Mouse (Mus musculus): ENCODE results near the gene Osbp2. TPM values are rescaled to one million over a fixed set of nuclear protein-coding genes. Genes with fewer than 3 reads are reported as not detected.
A peak's percentile ranks its signal among the peaks of the same experiment; 100 is the strongest.
"Not testable (repeated sequence)": the region's sequence is repeated elsewhere in the genome, so short reads cannot be mapped to it uniquely, and the experiment has no call there.

The Osbp2 gene
- 0.15 TPM for polyA plus RNA-seq (2021)

DNA sequence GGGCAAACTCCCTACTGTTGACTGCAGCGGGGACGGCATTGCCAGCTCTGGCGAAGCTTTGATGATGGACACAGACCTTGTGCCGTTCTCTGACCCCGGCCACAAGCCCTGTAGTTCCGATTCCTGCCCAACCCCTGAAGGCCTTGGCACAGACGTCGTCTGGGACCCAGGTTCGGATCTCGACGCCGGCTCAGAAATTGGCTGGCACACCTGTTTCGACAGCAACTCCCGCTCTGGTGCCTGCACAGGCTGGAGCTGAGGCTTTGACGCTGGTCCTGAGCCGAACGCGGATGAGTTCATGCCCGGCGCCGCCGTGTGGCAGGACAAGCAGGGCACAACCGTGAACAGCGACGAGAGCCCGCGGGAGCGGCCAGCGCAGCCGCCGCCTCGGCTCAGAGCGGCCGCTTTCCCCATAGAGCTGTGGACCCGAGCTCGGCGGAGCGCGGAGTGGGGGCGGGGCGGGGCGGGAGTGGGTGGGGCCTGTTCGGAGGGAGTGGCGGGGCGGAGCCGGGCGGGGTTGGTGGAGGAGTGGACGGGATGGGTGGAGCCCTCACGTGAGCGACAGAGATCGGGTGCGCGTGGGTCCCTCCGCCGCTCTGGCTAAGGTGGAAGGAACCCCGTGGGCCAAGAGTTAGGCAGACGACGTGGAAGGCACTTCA lies at the start of gene Osbp2:
Osbp2 (minus strand) TSS at position 450 of the 659 bp plus-strand sequence.
- DNase-seq (ENCODE audit: low read depth, low spot score) (no peak), ATAC-seq (no peak)
- ChIA-PET POLR2A (interaction anchor here (0.7 kb wide), 1 partner anchor 11 kb away, joined by 3 read pairs; no protein-coding TSS in a partner anchor), CTCF (interaction anchor here (1.4 to 1.5 kb wide), 2 partner anchors 10 to 20 kb away, joined by 3 to 4 read pairs; no protein-coding TSS in a partner anchor)
- in situ Hi-C loops (cut with MboI; ENCODE audit: low pct_unique_long_range_greater_than_20kb): no loop called here
- no peak for TF ChIP-seq CTCF (IDR thresholded peaks at IDR 0.05)
- no peaks in the 10 kb centered on the region for H3K27me3 ChIP-seq

DNA sequence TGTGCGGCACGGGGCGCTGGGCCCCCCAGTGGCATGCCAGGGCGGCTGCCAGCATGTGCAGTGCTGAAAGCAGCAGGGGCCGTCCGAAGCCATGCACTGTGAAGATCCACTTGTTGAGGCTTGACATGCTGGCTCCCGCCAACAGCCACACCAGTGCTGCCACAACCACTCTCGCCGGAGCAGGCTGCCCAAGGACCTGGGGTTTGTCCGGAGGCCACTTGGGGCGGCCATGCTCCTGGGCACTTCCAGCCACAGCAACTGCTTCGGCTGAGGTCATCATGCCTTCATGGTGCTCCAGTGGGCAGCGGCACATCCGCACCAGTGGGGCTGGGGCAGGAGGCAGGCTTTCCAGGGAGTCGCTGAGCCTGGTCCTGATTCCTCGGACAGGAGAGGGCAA lies 49.2 kb upstream of the Osbp2 start:
- ChIA-PET CTCF (interaction anchor here (3.2 to 3.3 kb wide), 2 partner anchors 10 to 34 kb away, joined by 15 to 17 read pairs; no protein-coding TSS in a partner anchor), POLR2A (interaction anchor here (2.0 kb wide), 1 partner anchor 10 kb away, joined by 12 read pairs; no protein-coding TSS in a partner anchor)
- in situ Hi-C loops (cut with MboI; ENCODE audit: low pct_unique_long_range_greater_than_20kb): no loop called here
- DNase-seq (ENCODE audit: low read depth, low spot score): no peak
- peak; percentile 32 for ATAC-seq
- no peak for TF ChIP-seq CTCF (IDR thresholded peaks at IDR 0.05)
- no peaks in the 10 kb centered on the region for H3K27me3 ChIP-seq

DNA sequence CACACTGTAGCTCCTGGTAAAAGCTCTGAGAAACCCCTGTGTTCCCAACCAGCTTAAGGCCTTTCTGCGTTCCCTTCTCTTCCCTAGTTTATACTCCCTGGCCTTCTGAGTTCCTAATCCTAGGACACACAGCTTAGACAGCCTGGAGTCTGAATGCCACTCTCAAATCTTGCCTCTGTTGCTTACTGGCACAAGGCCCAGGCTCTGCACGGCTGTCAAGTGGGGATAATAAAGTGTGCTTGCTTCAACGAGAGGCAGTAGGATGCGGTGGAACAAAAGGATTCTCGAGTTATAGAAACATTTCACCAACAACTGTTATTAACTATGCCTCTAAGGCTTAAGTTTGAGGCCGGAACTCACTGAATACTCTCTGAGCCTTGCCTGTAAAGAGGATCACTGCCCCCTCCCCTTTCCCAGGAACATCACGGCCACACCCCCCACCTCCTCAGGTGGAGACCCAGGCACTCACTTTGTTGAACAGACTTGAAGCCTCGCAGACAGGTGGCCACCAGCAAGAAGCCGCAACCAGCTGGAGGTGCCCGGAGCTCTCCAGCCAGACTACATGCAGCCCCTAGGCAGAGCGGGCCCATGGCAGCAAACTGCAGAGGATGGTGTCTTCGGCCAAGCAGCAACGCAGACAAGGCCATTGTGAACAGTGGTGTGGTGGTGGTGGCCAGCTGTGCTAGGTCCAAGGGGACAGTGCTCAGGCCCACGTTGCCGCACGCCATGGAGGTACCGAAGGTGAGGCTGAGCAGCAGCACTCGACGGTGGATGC lies 48.6 kb upstream of the Osbp2 start:
- TF ChIP-seq CTCF (IDR thresholded peaks at IDR 0.05): no peak
- in situ Hi-C loops (cut with MboI; ENCODE audit: low pct_unique_long_range_greater_than_20kb): no loop called here
- CTCF ChIA-PET: interaction anchor here (1.3 to 3.2 kb wide), 2 partner anchors 10 kb away, joined by 6 to 15 read pairs; no protein-coding TSS in a partner anchor
- ATAC-seq (no peak), DNase-seq (ENCODE audit: low read depth, low spot score) (no peak)
- POLR2A ChIA-PET: no interaction called here
- no peaks in the 10 kb centered on the region for H3K27me3 ChIP-seq

DNA sequence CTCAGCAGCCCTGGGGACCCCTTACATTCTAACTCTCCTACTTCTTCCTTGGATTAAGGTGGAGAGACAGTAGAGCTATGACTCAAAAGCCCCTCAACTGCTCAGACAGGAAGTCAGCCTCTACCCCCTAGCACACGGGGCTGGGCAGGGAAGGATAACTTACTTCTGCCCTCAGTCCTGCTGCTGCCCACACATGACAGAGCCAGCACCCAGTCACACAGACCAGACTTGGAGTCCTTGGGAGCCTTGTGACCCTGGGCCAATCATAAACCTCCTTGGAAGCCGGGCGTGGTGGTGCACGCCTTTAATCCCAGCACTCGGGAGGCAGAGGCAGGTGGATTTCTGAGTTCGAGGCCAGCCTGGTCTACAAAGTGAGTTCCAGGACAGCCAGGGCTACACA lies 47.7 kb upstream of the Osbp2 start:
- in situ Hi-C loops (cut with MboI; ENCODE audit: low pct_unique_long_range_greater_than_20kb); DNase-seq (ENCODE audit: low read depth, low spot score); H3K27me3 ChIP-seq; ATAC-seq: not testable (repeated sequence)
- ChIA-PET POLR2A (interaction anchor here (0.6 to 1.0 kb wide), 2 partner anchors 9 to 399 kb away, joined by 4 to 5 read pairs; no protein-coding TSS in a partner anchor), CTCF (interaction anchor here (1.0 to 1.3 kb wide), 4 partner anchors 9 to 25 kb away, joined by 3 to 6 read pairs (median 4); no protein-coding TSS in a partner anchor)

DNA sequence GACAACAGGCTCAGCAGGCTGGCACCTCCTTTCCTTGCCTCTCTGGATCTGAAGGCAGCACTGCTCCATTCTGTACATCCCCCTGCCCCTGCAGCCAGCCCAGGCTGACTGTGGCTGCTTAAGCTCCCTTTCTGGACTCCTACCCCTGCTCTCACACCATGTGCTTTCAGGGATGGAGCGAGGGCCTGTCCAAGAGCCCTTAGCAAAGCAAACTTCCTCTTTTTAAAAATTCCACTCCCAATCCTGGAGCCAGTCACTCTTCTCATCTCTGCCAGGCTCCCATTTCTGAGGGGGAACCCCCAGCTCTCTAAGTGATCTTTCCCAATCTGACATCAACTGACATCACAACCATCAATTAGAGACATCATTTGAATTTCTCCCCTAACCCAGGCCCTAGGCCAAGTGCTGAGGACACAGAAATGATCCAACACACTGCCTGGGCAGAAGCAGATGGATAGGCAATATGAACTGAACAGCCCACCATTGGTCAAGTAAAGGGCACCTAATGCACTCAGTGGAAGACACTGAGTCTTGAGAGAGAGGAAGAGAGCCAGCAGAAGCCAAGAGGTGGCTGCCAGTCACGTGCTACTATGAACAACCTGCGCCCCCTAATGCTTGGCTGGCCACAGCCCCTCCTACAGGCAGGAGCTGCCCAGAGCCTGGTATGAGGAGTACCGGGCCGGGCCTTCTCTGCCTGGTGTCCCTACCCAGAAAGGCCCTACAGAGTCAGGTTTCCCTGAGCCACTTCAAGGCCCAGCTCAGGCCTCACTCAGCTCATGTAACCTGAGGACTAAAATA lies 47.0 kb upstream of the Osbp2 start:
- ChIA-PET POLR2A (interaction anchor here (0.6 to 1.0 kb wide), 3 partner anchors 8 to 399 kb away, joined by 3 to 5 read pairs (median 4); no protein-coding TSS in a partner anchor), CTCF (interaction anchor here (1.0 to 1.3 kb wide), 4 partner anchors 8 to 24 kb away, joined by 3 to 6 read pairs (median 4); no protein-coding TSS in a partner anchor)
- DNase-seq (ENCODE audit: low read depth, low spot score) (no peak), ATAC-seq (no peak)
- H3K27me3 ChIP-seq: no peaks in the 10 kb centered on the region
- no peak for TF ChIP-seq CTCF (IDR thresholded peaks at IDR 0.05)
- in situ Hi-C loops (cut with MboI; ENCODE audit: low pct_unique_long_range_greater_than_20kb): no loop called here

DNA sequence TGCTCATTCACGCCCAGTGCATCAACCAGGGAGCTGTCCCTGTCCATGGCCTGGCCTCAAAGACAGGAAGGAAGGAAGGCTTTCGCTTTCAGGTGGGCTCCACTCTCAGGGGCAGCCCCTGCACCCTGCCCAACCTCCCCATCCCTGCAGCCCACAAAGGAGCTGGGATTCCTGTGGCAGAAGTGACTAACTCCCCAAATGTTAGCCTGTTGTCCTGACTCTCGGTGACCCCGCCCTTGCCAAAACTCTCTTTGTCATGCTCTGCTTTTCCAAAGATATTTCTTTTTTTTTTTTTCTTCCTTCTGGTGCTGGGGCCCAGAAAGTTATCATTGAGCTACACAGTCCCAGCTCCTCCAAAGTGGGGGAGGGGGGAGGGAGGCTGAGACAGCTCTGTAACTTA lies 45.5 kb upstream of the Osbp2 start:
- POLR2A ChIA-PET: no interaction called here
- in situ Hi-C loops (cut with MboI; ENCODE audit: low pct_unique_long_range_greater_than_20kb): no loop called here
- TF ChIP-seq CTCF (IDR thresholded peaks at IDR 0.05): no peak
- ATAC-seq (no peak), DNase-seq (ENCODE audit: low read depth, low spot score) (no peak)
- no peaks in the 10 kb centered on the region for H3K27me3 ChIP-seq
- CTCF ChIA-PET: no interaction called here

DNA sequence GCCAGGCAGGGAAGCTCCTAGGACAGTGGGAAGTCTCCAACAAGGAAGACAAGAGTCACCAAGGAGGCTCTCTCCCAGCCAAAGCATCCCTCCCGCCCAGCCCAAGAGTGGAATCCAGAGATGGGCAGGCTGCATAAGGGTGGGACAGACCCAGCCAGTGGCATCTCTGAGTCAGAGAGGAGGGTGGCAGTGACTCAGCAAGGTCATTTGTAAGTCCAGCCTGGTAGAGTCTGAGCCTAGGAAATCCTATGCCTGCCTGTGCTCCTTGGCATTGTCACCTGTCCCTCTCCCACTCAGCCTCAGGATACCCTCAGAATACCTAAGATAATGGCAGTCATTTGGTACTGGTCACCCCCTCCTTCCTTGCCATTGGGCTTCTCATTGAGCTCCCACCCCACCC lies 41.7 kb upstream of the Osbp2 start:
- no peak for TF ChIP-seq CTCF (IDR thresholded peaks at IDR 0.05)
- no peak for DNase-seq (ENCODE audit: low read depth, low spot score)
- ATAC-seq: peak; percentile 34
- H3K27me3 ChIP-seq: no peaks in the 10 kb centered on the region
- in situ Hi-C loops (cut with MboI; ENCODE audit: low pct_unique_long_range_greater_than_20kb): no loop called here
- ChIA-PET POLR2A (no interaction called here), CTCF (interaction anchor here (1.7 to 1.9 kb wide), 2 partner anchors 9 to 16 kb away, joined by 5 to 7 read pairs; partner anchors contain the start of gene Slc35e4)

DNA sequence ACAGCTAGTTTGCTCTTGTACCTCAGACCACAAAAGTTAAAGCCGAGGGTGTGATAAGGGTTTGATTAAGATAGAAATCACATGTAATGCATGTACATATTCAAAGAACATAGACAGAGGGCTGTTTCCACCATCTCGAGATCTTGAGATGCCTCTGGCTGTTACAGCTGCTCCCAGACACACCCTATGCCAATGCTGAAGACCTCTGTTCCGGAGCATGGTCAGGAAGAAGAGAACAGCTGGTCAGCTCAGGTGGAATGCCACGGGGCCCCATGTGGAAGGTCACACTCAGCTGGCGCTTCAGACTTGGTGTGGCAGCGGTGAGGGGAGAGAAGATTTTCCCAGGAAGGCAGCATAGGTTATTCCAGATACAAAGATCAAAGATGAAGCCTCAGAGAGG lies 41.0 kb upstream of the Osbp2 start:
- no peak for ATAC-seq
- POLR2A ChIA-PET: no interaction called here
- no peak for TF ChIP-seq CTCF (IDR thresholded peaks at IDR 0.05)

DNA sequence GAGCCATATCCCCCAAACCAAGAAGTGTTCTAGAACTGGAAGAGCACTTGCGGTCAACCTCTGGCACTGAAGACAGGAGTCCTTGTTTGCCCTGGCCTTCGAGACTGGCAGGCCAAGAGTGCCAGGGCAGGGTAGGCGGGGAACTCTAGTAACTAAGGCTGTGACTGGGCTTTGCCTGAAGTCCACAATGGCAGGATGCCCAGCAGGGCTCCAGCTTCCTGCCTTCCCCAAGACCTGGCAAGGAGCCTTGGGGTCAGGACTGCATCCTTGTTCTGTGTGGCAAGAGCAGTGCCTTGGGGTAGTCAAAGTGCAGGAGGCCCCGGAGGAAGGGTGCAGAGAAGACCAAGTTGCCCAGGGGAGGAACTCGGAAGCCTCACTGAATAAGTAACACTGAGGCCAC lies 39.3 kb upstream of the Osbp2 start:
- in situ Hi-C loops (cut with MboI; ENCODE audit: low pct_unique_long_range_greater_than_20kb): no loop called here
- TF ChIP-seq CTCF (IDR thresholded peaks at IDR 0.05): no peak
- CTCF ChIA-PET: interaction anchor here (1.1 to 2.0 kb wide), 4 partner anchors 8 to 23 kb away, joined by 3 to 15 read pairs (median 5); partner anchors contain the start of gene Slc35e4
- H3K27me3 ChIP-seq: no peaks in the 10 kb centered on the region
- ATAC-seq: no peak
- POLR2A ChIA-PET: interaction anchor here (0.7 to 1.9 kb wide), 3 partner anchors 8 to 330 kb away, joined by 3 to 12 read pairs (median 5); partner anchors contain the start of gene Slc35e4
- DNase-seq (ENCODE audit: low read depth, low spot score): no peak

More for the DNA sequence above, 41.0 kb upstream of the Osbp2 start:
- in situ Hi-C loops (cut with MboI; ENCODE audit: low pct_unique_long_range_greater_than_20kb): no loop called here
- H3K27me3 ChIP-seq: no peaks in the 10 kb centered on the region
- no peak for DNase-seq (ENCODE audit: low read depth, low spot score)
- CTCF ChIA-PET: interaction anchor here (1.9 kb wide), 1 partner anchor 9 kb away, joined by 7 read pairs; the partner anchor contains the start of gene Slc35e4

DNA sequence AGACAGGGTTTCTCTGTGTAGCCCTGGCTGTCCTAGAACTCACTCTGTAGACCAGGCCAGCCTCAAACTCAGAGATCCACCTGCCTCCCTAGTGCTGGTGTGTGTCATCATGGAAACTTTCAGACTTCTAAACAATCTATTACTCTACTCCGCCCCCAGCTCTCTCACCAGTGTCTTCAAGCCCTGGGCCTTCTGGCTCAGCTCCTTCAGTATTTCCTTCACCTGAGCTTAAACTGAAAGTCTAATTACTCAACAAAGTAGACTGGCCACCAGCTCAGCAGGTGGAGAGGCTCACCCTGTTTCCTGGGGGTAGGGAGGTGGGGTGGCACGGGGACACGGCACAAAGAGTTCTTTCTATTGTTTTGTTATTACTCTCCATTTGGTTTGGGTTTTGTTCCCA lies 38.8 kb upstream of the Osbp2 start:
- ChIA-PET POLR2A (interaction anchor here (1.4 to 1.9 kb wide), 2 partner anchors 9 to 11 kb away, joined by 5 to 12 read pairs; partner anchors contain the start of gene Slc35e4), CTCF (interaction anchor here (0.8 to 2.0 kb wide), 6 partner anchors 9 to 22 kb away, joined by 3 to 15 read pairs (median 5); partner anchors contain the start of gene Slc35e4)
- no peak for DNase-seq (ENCODE audit: low read depth, low spot score)

More for the DNA sequence above, 38.8 kb upstream of the Osbp2 start:
- TF ChIP-seq CTCF (IDR thresholded peaks at IDR 0.05): no peak
- no peaks in the 10 kb centered on the region for H3K27me3 ChIP-seq
- ATAC-seq: no peak
- in situ Hi-C loops (cut with MboI; ENCODE audit: low pct_unique_long_range_greater_than_20kb): no loop called here
